In genomic region chr7:62209117-62209700, GRCm38 (mm10) we compare ENCODE assay signal across 8 mouse cellular contexts.
DNase-seq lines count a peak whose midpoint lies in the region; ATAC-seq and TF ChIP-seq lines count a peak whose summit lies in the region.

No protein-coding gene starts in this region.

- H3K9me3 ChIP-seq in kidney, postnatal 0 days (replicated peaks; ENCODE audit: low read length), result no peaks in the 10 kb centered on the region
- H3K9me3 ChIP-seq in liver, postnatal 0 days (ENCODE audit: low read length), result no peaks in the 10 kb centered on the region

- no peak for TF ChIP-seq EP300 in liver, postnatal 0 days (IDR thresholded peaks at IDR 0.05; ENCODE audit: low read depth)

- peak; percentile 85 for ATAC-seq in frontal cortex, adult (ENCODE audit: low TSS enrichment)
- peak; percentile 69 for ATAC-seq in kidney, postnatal 0 days (replicated peaks; ENCODE audit: low FRiP score, low read depth)
- ATAC-seq in liver, postnatal 0 days, result no peak

- no peak for DNase-seq in frontal cortex, postnatal 25 days (ENCODE audit: low spot score in 2 of 2)
- peak; percentile 43 for DNase-seq in ZHBTc4 (ENCODE audit: low read depth, low spot score)
- DNase-seq in kidney, postnatal 0 days (ENCODE audit: low spot score), result peak; percentile 72
- no peak for DNase-seq in liver, postnatal 0 days
- peak; percentile 45 to 50 for DNase-seq in right cerebral cortex, postnatal 36 days (ENCODE audit: low spot score in 2 of 2)
- DNase-seq in thymus, postnatal 25 days, result no peak

- TF ChIP-seq CTCF in embryonic fibroblast, embryonic 13.5 days (IDR thresholded peaks at IDR 0.05; ENCODE audit: borderline replicate concordance, insufficient read depth, low read length), result peak; percentile 37; the same call in 1 of the 2 replicates
- TF ChIP-seq CTCF in kidney, postnatal 0 days (IDR thresholded peaks at IDR 0.05; ENCODE audit: low read depth), result peak; percentile 65
- TF ChIP-seq CTCF in liver, postnatal 0 days (IDR thresholded peaks at IDR 0.05; ENCODE audit: low read depth), result peak; percentile 38

- H3K9ac ChIP-seq in kidney, postnatal 0 days (ENCODE audit: low read depth, low read length), result no peak overlapping the region
- no peak overlapping the region for H3K9ac ChIP-seq in liver, postnatal 0 days (replicated peaks)

- TF ChIP-seq POLR2A in embryonic fibroblast, embryonic 13.5 days (IDR thresholded peaks at IDR 0.05; ENCODE audit: low read depth, low read length), result peak; percentile 38; the same call in 1 of the 2 replicates

- no peaks in the 10 kb centered on the region for H3K4me1 ChIP-seq in embryonic fibroblast, embryonic 13.5 days (ENCODE audit: control insufficient read depth, insufficient read depth, low read length)
- no peaks in the 10 kb centered on the region for H3K4me1 ChIP-seq in kidney, postnatal 0 days (replicated peaks; ENCODE audit: insufficient read depth, low read length)
- no peaks in the 10 kb centered on the region for H3K4me1 ChIP-seq in liver, postnatal 0 days (ENCODE audit: insufficient read depth)

- no peak overlapping the region for H3K27ac ChIP-seq in embryonic fibroblast, embryonic 13.5 days (ENCODE audit: insufficient read depth, low read length)
- no peak overlapping the region for H3K27ac ChIP-seq in kidney, postnatal 0 days
- no peak overlapping the region for H3K27ac ChIP-seq in liver, postnatal 0 days (ENCODE audit: low read depth)

- H3K27me3 ChIP-seq in kidney, postnatal 0 days (ENCODE audit: insufficient read depth, low read length), result no peaks in the 10 kb centered on the region
- H3K27me3 ChIP-seq in liver, postnatal 0 days (ENCODE audit: insufficient read depth, low read length), result no peaks in the 10 kb centered on the region

- WGBS in kidney, postnatal 0 days, result 33% methylated on average over 12 of the region's 12 CpGs
- 31% methylated on average over 12 of the region's 12 CpGs for WGBS in liver, postnatal 0 days (ENCODE audit: insufficient replicate concordance)

- H3K4me3 ChIP-seq in embryonic fibroblast, embryonic 13.5 days (ENCODE audit: insufficient read depth, low read length), result peak overlapping the region; percentile 45
- peak overlapping the region; percentile 29 for H3K4me3 ChIP-seq in kidney, postnatal 0 days (replicated peaks; ENCODE audit: low read depth, low read length)
- no peak overlapping the region for H3K4me3 ChIP-seq in liver, postnatal 0 days (ENCODE audit: low read depth, low read length)

- H3K4me2 ChIP-seq in kidney, postnatal 0 days (ENCODE audit: low read length), result peak overlapping the region; percentile 42
- H3K4me2 ChIP-seq in liver, postnatal 0 days (ENCODE audit: low read depth, low read length), result no peak overlapping the region

- no peaks in the 10 kb centered on the region for H3K36me3 ChIP-seq in kidney, postnatal 0 days (ENCODE audit: insufficient read depth, low read length)
- no peaks in the 10 kb centered on the region for H3K36me3 ChIP-seq in liver, postnatal 0 days (replicated peaks; ENCODE audit: insufficient read depth, low read length)

Comparison
In these comparisons a context has a peak if more than half of its experiments do, and no peak if none do; other contexts are left out.
1. DNase-seq: peak in ZHBTc4 (single experiment), kidney, postnatal 0 days (single experiment) and right cerebral cortex, postnatal 36 days (2 of 2); none in frontal cortex, postnatal 25 days (0 of 2), liver, postnatal 0 days (single experiment) and thymus, postnatal 25 days (single experiment).
2. Peak in every context shown above with its lines, with median percentiles within 50 percentile points of each other: CTCF ChIP-seq.